Mouse (Mus musculus) stomach, embryonic 16.5 days (tissue): ENCODE data around the gene Olfr1113. TPM values are rescaled to one million over a fixed set of nuclear protein-coding genes. Genes with fewer than 3 reads are reported as not detected.
"Not testable (repeated sequence)": the region's sequence is repeated elsewhere in the genome, so short reads cannot be mapped to it uniquely, and the experiment has no call there.

Source experiments
- ATAC-seq: fragments of 200-750 bp; cut with Nextera tagmentation; 2 replicates; pipeline ENCODE4 v1.8.0; 2017; ENCODE audit warnings: moderate number of reproducible peaks, moderate TSS enrichment; ENCODE audit not compliant: insufficient read depth, low FRiP score
- H3K27ac ChIP-seq: fragments of 300-500 bp; sonication (generic); 2 replicates; pipeline ENCODE4 v1.5.1; 2014; ENCODE audit warnings: low read length
- H3K27me3 ChIP-seq: fragments of 300-500 bp; sonication (generic); 2 replicates; pipeline ENCODE4 v1.6.1; 2014; ENCODE audit warnings: low read length, control low read depth, mixed read lengths; ENCODE audit not compliant: control insufficient read depth, insufficient read depth
- H3K36me3 ChIP-seq: fragments of 300-500 bp; sonication (generic); 2 replicates; pipeline ENCODE4 v1.6.1; 2014; ENCODE audit warnings: low read length; ENCODE audit not compliant: control insufficient read depth, insufficient read depth
- H3K4me1 ChIP-seq: fragments of 300-500 bp; sonication (generic); 2 replicates; pipeline ENCODE4 v1.6.1; 2014; ENCODE audit warnings: low read length, control low read depth, mixed read lengths; ENCODE audit not compliant: control insufficient read depth, insufficient read depth
- H3K4me2 ChIP-seq: fragments of 300-500 bp; sonication (generic); 2 replicates; pipeline ENCODE4 v1.6.1; 2014; ENCODE audit warnings: low read depth, low read length, mixed read lengths
- H3K4me3 ChIP-seq: fragments of 300-500 bp; sonication (generic); replicated peaks from 2 replicates; pipeline ENCODE4 v1.5.1; 2014; ENCODE audit warnings: mild to moderate bottlenecking, low read length
- H3K9ac ChIP-seq: fragments of 300-500 bp; sonication (generic); 2 replicates; pipeline ENCODE4 v1.6.1; 2014; ENCODE audit warnings: low read length
- H3K9me3 ChIP-seq: fragments of 300-500 bp; sonication (generic); replicated peaks from 2 replicates; pipeline ENCODE4 v1.6.1; 2016; ENCODE audit warnings: low read length, control low read depth; ENCODE audit not compliant: control insufficient read depth
- WGBS: fragments of 180-500 bp; shearing (Covaris S2); extraction: QIAGEN DNeasy Blood & Tissue Kit; methylation state at CpG from one replicate; pipeline ENCODE4 v1.1.7; 2014; 5-methylcytosine and 5-hydroxymethylcytosine counted together
- microRNA-seq: library from miRNA; unstranded; fragments of <30 nt; microRNA quantifications from one replicate; pipeline ENCODE4, GENCODE M21; 2016
- polyA plus RNA-seq: library from polyadenylated mRNA; unstranded; fragments of >200 nt; fragmentation: Nextera tagmentation; extraction: Ambion mirVana; gene quantifications from 2 replicates; pipeline ENCODE4 v1.2.1, GENCODE M21; 2015

Olfr1113 gene
- polyA plus RNA-seq = not detected in 2 replicates

GRCm38 (mm10) chr2:87208670-87209069 is at the start of gene Olfr1113:
Olfr1113 (plus strand) TSS chr2:87208970.
- WGBS = 80% methylated on average over 2 of the region's 2 CpGs
- H3K36me3 ChIP-seq = no peaks in the 10 kb centered on the region
- ATAC-seq = no peak

GRCm38 (mm10) chr2:87167731-87168130 is 41.0 kb upstream of the Olfr1113 start:
- WGBS = 75% methylated on average over 2 of the region's 2 CpGs
- not testable (repeated sequence) for ATAC-seq, H3K9me3 ChIP-seq

More at GRCm38 (mm10) chr2:87208670-87209069, at the start of gene Olfr1113:
- H3K9me3 ChIP-seq = no peaks in the 10 kb centered on the region
- no peaks in the 10 kb centered on the region for H3K27me3 ChIP-seq
- H3K4me2 ChIP-seq = no peak within 1 kb of the TSS
- no peak within 1 kb of the TSS for H3K27ac ChIP-seq
- no peak within 1 kb of the TSS for H3K9ac ChIP-seq
- no peaks in the 10 kb centered on the region for H3K4me1 ChIP-seq
- no peak within 1 kb of the TSS for H3K4me3 ChIP-seq

DNA sequence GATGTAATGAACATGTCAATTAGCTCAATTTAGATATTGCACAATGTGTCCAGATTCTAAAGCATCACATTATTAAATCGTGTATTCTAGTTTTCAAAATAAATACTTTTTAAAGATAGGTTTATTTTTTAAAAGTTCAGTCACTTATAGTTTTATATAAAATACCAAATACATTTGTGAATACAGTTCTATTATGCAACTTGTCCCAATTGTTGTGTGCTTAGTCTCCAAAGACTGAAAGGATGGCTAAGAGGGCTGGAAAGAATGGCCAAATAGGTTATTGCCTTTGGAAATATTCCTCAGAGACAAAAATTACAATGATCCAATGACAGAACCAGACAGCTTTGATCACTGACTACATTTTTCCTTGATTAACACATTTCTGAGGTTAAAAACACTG is 21.3 kb upstream of the Olfr1113 start, which contains the start of gene Olfr1112:
Olfr1112 (plus strand) TSS at position 301 of the 400 bp plus-strand sequence.
- Histone ChIP-seq H3K4me3 (no peak within 1 kb of the TSS), H3K27ac (no peak within 1 kb of the TSS), H3K4me1 (no peaks in the 10 kb centered on the region), H3K27me3 (no peaks in the 10 kb centered on the region), H3K9ac (no peak within 1 kb of the TSS), H3K4me2 (no peak within 1 kb of the TSS), H3K36me3 (no peaks in the 10 kb centered on the region), H3K9me3 (no peaks in the 10 kb centered on the region)
- no peak for ATAC-seq
- 88% methylated on average over 1 of the region's 1 CpGs for WGBS

More at GRCm38 (mm10) chr2:87167731-87168130, 41.0 kb upstream of the Olfr1113 start:
- H3K4me3 ChIP-seq, H3K36me3 ChIP-seq, H3K27me3 ChIP-seq, H3K4me1 ChIP-seq, H3K4me2 ChIP-seq, H3K27ac ChIP-seq, H3K9ac ChIP-seq: not testable (repeated sequence)

GRCm38 (mm10) chr2:87247713-87248112 is 38.9 kb downstream of the Olfr1113 start, which contains the start of gene Olfr1115:
Olfr1115 (plus strand) TSS chr2:87248013.
- Histone ChIP-seq H3K4me2 (no peak within 1 kb of the TSS), H3K4me3 (no peak within 1 kb of the TSS), H3K9me3 (no peaks in the 10 kb centered on the region), H3K27me3 (no peaks in the 10 kb centered on the region), H3K4me1 (no peaks in the 10 kb centered on the region), H3K27ac (no peak within 1 kb of the TSS), H3K9ac (no peak within 1 kb of the TSS), H3K36me3 (no peaks in the 10 kb centered on the region)
- no peak for ATAC-seq
- 76% methylated on average over 2 of the region's 2 CpGs for WGBS

Small RNAs within 50 kb of the gene (microRNA-seq; reads per million reads assigned to microRNA genes)
- not detected for gene Gm27438

Other genes starting within 250 kb of the Olfr1113 start
- not detected in 2 replicates for gene Olfr1099, start 248.3 kb upstream of the Olfr1113 start, polyA plus RNA-seq
- not detected in 2 replicates for gene Olfr1100, start 229.0 kb upstream of the Olfr1113 start, polyA plus RNA-seq
- not detected in 2 replicates for gene Olfr1101, start 217.7 kb upstream of the Olfr1113 start, polyA plus RNA-seq
- gene Olfr1102, start 210.6 kb upstream of the Olfr1113 start, polyA plus RNA-seq = not detected in 2 replicates
- gene Olfr1104, start 181.9 kb upstream of the Olfr1113 start, polyA plus RNA-seq = not detected in 2 replicates
- gene Olfr1105, start 172.4 kb upstream of the Olfr1113 start, polyA plus RNA-seq = not detected in 2 replicates
- gene Olfr1106, start 156.7 kb upstream of the Olfr1113 start, polyA plus RNA-seq = not detected in 2 replicates
- not detected in 2 replicates for gene Olfr1107, start 133.2 kb upstream of the Olfr1113 start, polyA plus RNA-seq
- not detected in 2 replicates for gene Olfr1109, start 113.0 kb upstream of the Olfr1113 start, polyA plus RNA-seq
- not detected in 2 replicates for gene Olfr259, start 94.4 kb upstream of the Olfr1113 start, polyA plus RNA-seq
- not detected in 2 replicates for gene Olfr1110, start 68.7 kb upstream of the Olfr1113 start, polyA plus RNA-seq
- not detected in 2 replicates for gene Olfr1111, start 56.3 kb upstream of the Olfr1113 start, polyA plus RNA-seq
- gene Olfr1112, start 21.2 kb upstream of the Olfr1113 start, polyA plus RNA-seq = not detected in 2 replicates
- not detected in 2 replicates for gene Olfr1115, start 39.0 kb downstream of the Olfr1113 start, polyA plus RNA-seq
- gene Olfr1116, start 58.6 kb downstream of the Olfr1113 start, polyA plus RNA-seq = not detected in 2 replicates
- gene Olfr1118, start 98.6 kb downstream of the Olfr1113 start, polyA plus RNA-seq = not detected in 2 replicates
- gene Olfr1120, start 145.8 kb downstream of the Olfr1113 start, polyA plus RNA-seq = not detected in 2 replicates
- not detected in 2 replicates for gene Olfr1121, start 160.9 kb downstream of the Olfr1113 start, polyA plus RNA-seq
- not detected in 2 replicates for gene Olfr1122, start 176.9 kb downstream of the Olfr1113 start, polyA plus RNA-seq
- gene Olfr1123, start 207.7 kb downstream of the Olfr1113 start, polyA plus RNA-seq = not detected in 2 replicates
- gene Olfr1124, start 221.3 kb downstream of the Olfr1113 start, polyA plus RNA-seq = 0.06 and 0.09 TPM in 2 replicates
- gene Olfr1126, start 245.0 kb downstream of the Olfr1113 start, polyA plus RNA-seq = not detected in 2 replicates